Mouse (Mus musculus) brain, embryonic 14.5 days (tissue): ENCODE data around the gene Gucy2e. TPM values are rescaled to one million over a fixed set of nuclear protein-coding genes. Genes with fewer than 3 reads are reported as not detected.

ENCODE experiments used
- DNase-seq: peaks from one replicate; pipeline ENCODE4 v3.0.0-alpha.2; 2011; ENCODE audit warnings: low read depth
- CTCF ChIP-seq: fragments of 200-500 bp; IDR thresholded peaks from 2 replicates; pipeline ENCODE4 v1.5.1; 2012; ENCODE audit warnings: inconsistent platforms, mild to moderate bottlenecking, moderate library complexity, borderline replicate concordance; ENCODE audit not compliant: insufficient read depth, insufficient read length; ENCODE audit errors: extremely low read depth
- POLR2A ChIP-seq: fragments of 200-500 bp; IDR thresholded peaks from 2 replicates; pipeline ENCODE4 v1.6.1; 2012; ENCODE audit warnings: mild to moderate bottlenecking, inconsistent platforms, borderline replicate concordance; ENCODE audit not compliant: poor library complexity, insufficient read depth, insufficient read length, severe bottlenecking; ENCODE audit errors: extremely low read depth
- polyA plus RNA-seq: library from polyadenylated mRNA; depleted of rRNA; stranded (reverse); fragments of >200 nt; gene quantifications from 2 replicates; pipeline ENCODE4 v1.2.3, GENCODE M21; 2012

The Gucy2e gene
- polyA plus RNA-seq, 1 experiment: 0.25 TPM

DNA sequence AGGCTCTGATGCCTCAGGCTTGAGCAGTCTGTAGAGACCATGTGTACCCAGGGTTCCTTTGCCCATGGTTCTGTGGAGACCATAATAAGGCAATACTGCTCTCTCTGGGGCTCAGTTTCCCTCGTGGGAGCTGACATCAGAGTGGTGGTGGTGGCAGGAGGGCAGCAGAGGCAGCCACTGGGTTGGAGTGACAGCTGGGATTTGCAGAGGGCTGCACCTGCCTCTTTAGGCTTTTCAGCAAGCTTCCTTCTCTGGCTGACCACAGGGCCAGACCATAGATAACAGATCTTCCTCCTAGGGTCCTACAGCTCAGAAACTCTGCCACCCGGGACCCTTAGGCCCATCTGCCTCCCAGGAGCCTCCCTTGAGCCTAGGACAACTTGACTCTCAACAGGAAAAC, 20.2 kb upstream of the Gucy2e start:
- TF ChIP-seq POLR2A: no peak
- TF ChIP-seq CTCF: no peak

DNA sequence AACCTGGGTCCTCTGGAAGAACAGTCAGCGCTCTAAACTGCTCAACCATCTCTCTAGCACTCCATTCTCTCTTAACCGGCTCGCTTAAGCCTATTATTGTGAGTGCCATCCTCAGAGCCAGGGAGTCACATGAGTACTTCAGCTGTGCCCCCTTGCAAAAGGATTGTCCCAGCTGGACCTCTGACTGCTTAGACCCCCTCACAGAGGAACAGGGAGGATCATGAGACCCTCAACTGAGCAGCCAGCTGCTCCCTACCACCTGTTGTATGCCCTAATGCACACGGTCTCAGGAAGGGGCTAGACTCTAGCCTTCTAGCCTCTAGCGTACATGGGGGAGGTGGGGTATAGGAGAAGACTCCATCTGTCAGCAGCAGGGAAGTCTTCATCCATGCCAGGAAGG, 18.0 kb upstream of the Gucy2e start:
- no peak for TF ChIP-seq CTCF
- TF ChIP-seq POLR2A: no peak
- DNase-seq: no peak

More for the DNA sequence above, 20.2 kb upstream of the Gucy2e start:
- DNase-seq: no peak

DNA sequence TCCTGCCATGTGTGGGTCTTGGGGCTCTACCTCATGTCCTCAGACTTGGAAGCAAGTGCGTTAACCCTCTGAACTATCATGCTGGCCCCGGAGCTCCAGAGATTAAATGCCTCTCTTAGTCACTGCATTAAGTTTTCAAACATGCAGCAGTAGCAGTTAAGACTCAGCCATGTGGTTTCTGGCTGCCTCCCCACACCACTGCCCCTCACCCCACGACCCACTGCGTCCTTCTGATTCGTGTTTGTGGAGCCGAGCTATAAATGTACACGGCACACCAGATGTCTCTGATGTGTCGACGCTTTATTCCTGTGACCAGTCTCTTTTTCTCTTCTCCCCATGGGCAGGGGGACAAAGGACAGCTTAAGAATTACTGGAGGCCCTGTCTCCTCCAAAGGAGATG, 16.3 kb upstream of the Gucy2e start:
- TF ChIP-seq POLR2A (no peak), CTCF (no peak)
- peak; percentile 8 for DNase-seq

GRCm38 (mm10) chr11:69251953-69252352, 15.1 kb upstream of the Gucy2e start:
- TF ChIP-seq POLR2A (no peak), CTCF (no peak)
- DNase-seq: no peak

DNA sequence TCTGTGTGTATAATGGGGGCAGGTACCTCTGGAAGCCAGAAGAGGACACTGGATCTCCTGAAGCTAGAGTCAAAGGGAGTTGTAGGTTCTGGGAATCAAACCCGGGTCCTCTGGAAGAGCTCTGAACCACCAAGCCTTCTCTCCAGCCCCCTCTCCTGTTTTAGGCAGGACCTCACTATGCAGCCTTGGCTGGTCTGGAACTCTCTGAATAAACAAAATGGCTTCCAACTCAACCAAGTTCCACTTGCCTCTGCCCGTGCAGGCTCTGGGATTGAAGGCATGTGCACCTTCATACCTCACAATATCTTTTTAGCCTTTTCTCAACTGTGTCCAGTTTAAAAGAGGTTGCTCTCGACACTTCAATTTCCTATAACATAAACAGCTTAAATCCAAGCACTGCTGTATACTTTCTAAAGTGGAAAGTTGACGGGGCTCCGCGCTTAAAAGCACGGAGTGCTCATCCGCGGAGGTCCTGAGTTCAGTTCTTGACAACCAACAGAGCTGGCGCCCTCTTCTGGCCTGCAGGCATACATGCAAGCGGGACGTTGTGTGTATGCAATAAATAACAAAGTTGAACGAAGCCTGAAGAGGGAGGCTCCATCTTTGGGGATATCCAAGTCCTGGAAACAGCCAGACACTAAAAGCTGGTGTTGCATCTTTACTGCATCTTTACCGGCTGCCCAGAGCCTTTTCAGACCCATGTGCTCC, 14.5 kb upstream of the Gucy2e start:
- DNase-seq: peak; percentile 11
- TF ChIP-seq CTCF (peak; percentile 42; the same call in 1 of the 2 replicates), POLR2A (no peak)

DNA sequence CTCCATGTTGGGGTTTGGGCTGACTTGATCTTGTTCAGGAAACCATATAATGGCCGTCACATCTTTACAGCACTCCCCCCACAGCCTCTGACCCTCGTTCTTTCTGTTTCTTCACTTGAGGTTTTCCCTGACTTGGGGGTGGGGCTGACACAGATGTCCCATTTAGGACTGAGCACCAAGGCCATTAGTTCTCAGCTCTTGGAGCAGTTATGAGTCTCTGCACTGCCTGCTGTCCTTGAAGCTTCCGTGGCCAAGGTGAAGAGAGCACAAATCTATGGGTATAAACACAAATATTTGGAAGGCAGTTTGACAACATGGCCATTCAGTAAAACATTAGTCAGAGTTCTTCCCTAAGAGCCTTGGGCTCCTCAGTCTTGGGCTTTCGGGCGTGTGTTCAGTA, 13.3 kb upstream of the Gucy2e start:
- no peak for DNase-seq
- no peak for TF ChIP-seq CTCF
- no peak for TF ChIP-seq POLR2A

DNA sequence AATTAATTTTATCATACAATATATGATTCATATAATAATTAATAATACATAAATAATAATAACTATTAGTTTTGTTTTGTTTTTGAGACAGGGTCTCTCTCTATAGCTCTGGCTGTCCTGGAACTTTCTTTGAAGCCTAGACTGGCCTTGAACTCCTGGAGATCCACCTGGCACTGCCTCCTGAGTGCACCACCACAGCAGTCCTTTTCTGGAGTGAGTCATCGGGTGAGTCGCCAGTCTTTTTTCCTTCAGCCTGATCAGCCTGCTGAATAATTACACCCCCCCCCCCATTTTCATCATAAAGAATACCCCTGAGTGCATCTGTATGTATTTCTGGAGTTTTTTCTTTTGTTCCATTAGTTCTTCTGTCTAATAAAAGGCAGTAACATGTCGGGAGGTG, 12.3 kb upstream of the Gucy2e start:
- DNase-seq: no peak
- TF ChIP-seq POLR2A (no peak), CTCF (no peak)

- peak; percentile 15 for DNase-seq
- TF ChIP-seq POLR2A: no peak
- TF ChIP-seq CTCF: no peak
These were observed 8.8 kb upstream of the Gucy2e start for GRCm38 (mm10) chr11:69245643-69246042.

- DNase-seq: peak; percentile 76
- TF ChIP-seq POLR2A: no peak
- TF ChIP-seq CTCF: peak; percentile 78
These were observed 8.1 kb upstream of the Gucy2e start for GRCm38 (mm10) chr11:69244911-69245310.

- TF ChIP-seq CTCF (no peak), POLR2A (no peak)
- peak; percentile 6 for DNase-seq
These were observed 543 bp downstream of the Gucy2e start for GRCm38 (mm10) chr11:69236061-69236925.

DNA sequence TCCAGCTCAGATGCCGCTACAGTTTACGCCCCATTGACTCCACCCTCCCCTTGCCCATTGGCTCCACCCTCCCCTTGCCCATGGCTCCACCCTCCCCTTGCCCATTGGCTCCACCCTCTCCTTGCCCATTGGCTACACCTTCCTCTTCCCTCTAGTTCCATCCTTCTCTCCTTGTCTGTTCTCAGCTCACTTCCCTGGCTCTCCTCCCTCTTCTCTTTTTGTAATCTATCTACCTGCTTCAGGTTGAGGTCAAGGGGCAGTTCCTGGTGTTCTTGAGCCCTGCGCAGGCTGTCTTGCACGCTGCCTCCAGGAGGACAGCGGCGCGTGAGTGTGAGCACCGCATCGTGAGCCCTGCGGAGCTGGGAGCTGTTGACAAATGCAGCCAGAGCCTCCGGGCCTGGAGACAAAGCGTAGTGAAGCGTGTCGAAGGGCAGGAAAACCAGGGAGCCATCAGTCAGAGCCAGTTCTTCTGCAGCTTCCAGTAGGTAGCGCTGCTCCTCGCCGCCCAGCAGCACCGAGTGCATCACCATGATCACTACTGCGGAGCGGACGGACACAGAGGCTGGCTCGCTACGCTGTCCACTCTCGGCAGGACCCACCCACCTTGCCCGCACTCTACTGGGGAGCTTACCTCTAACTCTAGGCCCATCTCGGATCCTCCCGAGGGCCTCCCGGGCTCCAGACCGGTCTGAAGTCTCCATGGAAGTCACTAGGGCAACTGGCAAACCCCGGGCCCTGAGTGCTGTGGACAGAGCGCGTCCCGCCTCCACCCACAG, 1.4 kb downstream of the Gucy2e start:
- DNase-seq: peak; percentile 91
- TF ChIP-seq CTCF (peak; percentile 35), POLR2A (no peak)
